Mouse (Mus musculus): ENCODE measurements at regions not wholly inside any gene's neighbourhood (a gene's known extent, or its start where the extent isn't known, plus 50 kb on each side); places are given as distances from the start of the nearest gene placed in this dataset.

- H3K27ac ChIP-seq (ENCODE audit: insufficient read depth, low read depth, low read length), result no peak overlapping the region
- DNase-seq, result no peak
- no peaks in the 10 kb centered on the region for H3K4me1 ChIP-seq (ENCODE audit: control insufficient read depth, insufficient read depth, low read length)
- no peak overlapping the region for H3K4me3 ChIP-seq (ENCODE audit: insufficient read depth, low read depth, low read length)
- TF ChIP-seq CTCF (conservative IDR thresholded peaks at IDR 0.05; ENCODE audit: insufficient read depth, insufficient read length, low read depth, low read length) (no peak), POLR2A (IDR thresholded peaks at IDR 0.05; ENCODE audit: low read depth, low read length) (no peak)
- H3K27me3 ChIP-seq (replicated peaks; ENCODE audit: control insufficient read depth, insufficient read depth, low read length), result no peaks in the 10 kb centered on the region
- H3K36me3 ChIP-seq (ENCODE audit: control insufficient read depth, insufficient read depth, low read length), result no peaks in the 10 kb centered on the region
- 88% methylated on average over 4 of the region's 4 CpGs for WGBS
Observed at GRCm38 (mm10) chr15:67373599-67373998, 872.9 kb upstream of the Lrrc6 start.

- Histone ChIP-seq H3K36me3 (ENCODE audit: control insufficient read depth, insufficient read depth, low read length) (no peaks in the 10 kb centered on the region), H3K27ac (ENCODE audit: insufficient read depth, low read depth, low read length) (no peak overlapping the region), H3K4me1 (ENCODE audit: control insufficient read depth, insufficient read depth, low read length) (no peaks in the 10 kb centered on the region), H3K27me3 (replicated peaks; ENCODE audit: control insufficient read depth, insufficient read depth, low read length) (no peaks in the 10 kb centered on the region), H3K4me3 (ENCODE audit: insufficient read depth, low read depth, low read length) (no peak overlapping the region)
- 59% methylated on average over 8 of the region's 8 CpGs for WGBS
- DNase-seq, result no peak
- TF ChIP-seq CTCF (conservative IDR thresholded peaks at IDR 0.05; ENCODE audit: insufficient read depth, insufficient read length, low read depth, low read length) (no peak), POLR2A (IDR thresholded peaks at IDR 0.05; ENCODE audit: low read depth, low read length) (no peak)
Observed at GRCm38 (mm10) chr15:67373030-67373429, 872.3 kb upstream of the Lrrc6 start.

- Histone ChIP-seq H3K27me3 (replicated peaks; ENCODE audit: control insufficient read depth, insufficient read depth, low read length) (no peaks in the 10 kb centered on the region), H3K4me3 (ENCODE audit: insufficient read depth, low read depth, low read length) (no peak overlapping the region), H3K27ac (ENCODE audit: insufficient read depth, low read depth, low read length) (no peak overlapping the region), H3K36me3 (ENCODE audit: control insufficient read depth, insufficient read depth, low read length) (no peaks in the 10 kb centered on the region), H3K4me1 (ENCODE audit: control insufficient read depth, insufficient read depth, low read length) (no peaks in the 10 kb centered on the region)
- TF ChIP-seq POLR2A (IDR thresholded peaks at IDR 0.05; ENCODE audit: low read depth, low read length), result no peak
- no peak for TF ChIP-seq CTCF (conservative IDR thresholded peaks at IDR 0.05; ENCODE audit: insufficient read depth, insufficient read length, low read depth, low read length)
- no peak for DNase-seq
- WGBS, result 80% methylated on average over 4 of the region's 4 CpGs
Observed at GRCm38 (mm10) chr15:67364099-67364756, 863.5 kb upstream of the Lrrc6 start.

GRCm38 (mm10) chr15:67361012-67361571, 860.4 kb upstream of the Lrrc6 start:
- no peaks in the 10 kb centered on the region for H3K27me3 ChIP-seq (replicated peaks; ENCODE audit: control insufficient read depth, insufficient read depth, low read length)
- no peak overlapping the region for H3K4me3 ChIP-seq (ENCODE audit: insufficient read depth, low read depth, low read length)
- TF ChIP-seq CTCF (conservative IDR thresholded peaks at IDR 0.05; ENCODE audit: insufficient read depth, insufficient read length, low read depth, low read length) (no peak), POLR2A (IDR thresholded peaks at IDR 0.05; ENCODE audit: low read depth, low read length) (no peak)
- H3K36me3 ChIP-seq (ENCODE audit: control insufficient read depth, insufficient read depth, low read length), result no peaks in the 10 kb centered on the region
- no peaks in the 10 kb centered on the region for H3K4me1 ChIP-seq (ENCODE audit: control insufficient read depth, insufficient read depth, low read length)
- H3K27ac ChIP-seq (ENCODE audit: insufficient read depth, low read depth, low read length), result no peak overlapping the region
- DNase-seq, result no peak
- 23% methylated on average over 1 of the region's 1 CpGs for WGBS

- Histone ChIP-seq H3K27me3 (replicated peaks; ENCODE audit: control insufficient read depth, insufficient read depth, low read length) (no peaks in the 10 kb centered on the region), H3K4me3 (ENCODE audit: insufficient read depth, low read depth, low read length) (no peak overlapping the region), H3K4me1 (ENCODE audit: control insufficient read depth, insufficient read depth, low read length) (no peaks in the 10 kb centered on the region), H3K27ac (ENCODE audit: insufficient read depth, low read depth, low read length) (no peak overlapping the region), H3K36me3 (ENCODE audit: control insufficient read depth, insufficient read depth, low read length) (no peaks in the 10 kb centered on the region)
- no peak for DNase-seq
- 95% methylated on average over 3 of the region's 3 CpGs for WGBS
- TF ChIP-seq POLR2A (IDR thresholded peaks at IDR 0.05; ENCODE audit: low read depth, low read length) (no peak), CTCF (conservative IDR thresholded peaks at IDR 0.05; ENCODE audit: insufficient read depth, insufficient read length, low read depth, low read length) (no peak)
Observed at GRCm38 (mm10) chr15:67357867-67358266, 857.2 kb upstream of the Lrrc6 start.

GRCm38 (mm10) chr15:67355334-67355733, 854.6 kb upstream of the Lrrc6 start:
- no peaks in the 10 kb centered on the region for H3K36me3 ChIP-seq (ENCODE audit: control insufficient read depth, insufficient read depth, low read length)
- no peak overlapping the region for H3K27ac ChIP-seq (ENCODE audit: insufficient read depth, low read depth, low read length)
- TF ChIP-seq POLR2A (IDR thresholded peaks at IDR 0.05; ENCODE audit: low read depth, low read length) (no peak), CTCF (conservative IDR thresholded peaks at IDR 0.05; ENCODE audit: insufficient read depth, insufficient read length, low read depth, low read length) (no peak)
- H3K4me1 ChIP-seq (ENCODE audit: control insufficient read depth, insufficient read depth, low read length), result no peaks in the 10 kb centered on the region
- no peak overlapping the region for H3K4me3 ChIP-seq (ENCODE audit: insufficient read depth, low read depth, low read length)
- no peaks in the 10 kb centered on the region for H3K27me3 ChIP-seq (replicated peaks; ENCODE audit: control insufficient read depth, insufficient read depth, low read length)
- DNase-seq, result no peak

- Histone ChIP-seq H3K4me1 (ENCODE audit: control insufficient read depth, insufficient read depth, low read length) (no peaks in the 10 kb centered on the region), H3K4me3 (ENCODE audit: insufficient read depth, low read depth, low read length) (no peak overlapping the region), H3K27ac (ENCODE audit: insufficient read depth, low read depth, low read length) (no peak overlapping the region), H3K36me3 (ENCODE audit: control insufficient read depth, insufficient read depth, low read length) (no peaks in the 10 kb centered on the region), H3K27me3 (replicated peaks; ENCODE audit: control insufficient read depth, insufficient read depth, low read length) (no peaks in the 10 kb centered on the region)
- DNase-seq, result no peak
- no peak for TF ChIP-seq POLR2A (IDR thresholded peaks at IDR 0.05; ENCODE audit: low read depth, low read length)
- TF ChIP-seq CTCF (conservative IDR thresholded peaks at IDR 0.05; ENCODE audit: insufficient read depth, insufficient read length, low read depth, low read length), result no peak
Observed at GRCm38 (mm10) chr15:67354598-67355159, 854.0 kb upstream of the Lrrc6 start.
